Comparison of ENCODE assay signal across 12 mouse cellular contexts in genomic region chr11:120520967-120521540, GRCm38 (mm10). TPM values are rescaled to one million over a fixed set of nuclear protein-coding genes. Genes with fewer than 3 reads are reported as not detected.
DNase-seq lines count a peak whose midpoint lies in the region.
"Had no signal": no experiment of that assay in that cellular context is flagged by ENCODE, and none has a peak within 500 bp of the region (broad histone marks: within the 10 kb centered on the region; RNA-seq: fewer than 3 reads in every experiment).

No protein-coding gene starts in this region.

- no peaks in the 10 kb centered on the region for H3K9me3 ChIP-seq in limb, embryonic 10.5 days (replicated peaks)

- H3K27ac ChIP-seq in limb, embryonic 10.5 days = peak overlapping the region; percentile 66; the same call in 1 of the 2 replicates

- WGBS in limb, embryonic 10.5 days = 82% methylated on average over 5 of the region's 5 CpGs

- H3K36me3 ChIP-seq in limb, embryonic 10.5 days = no peaks in the 10 kb centered on the region

- H3K27me3 ChIP-seq in limb, embryonic 10.5 days (ENCODE audit: low read depth, poor library complexity, severe bottlenecking) = no peaks in the 10 kb centered on the region

- peak; percentile 78 for DNase-seq in adrenal gland, postnatal 10 days
- DNase-seq in c-Kit-positive CD71-positive TER-119-negative erythroid progenitor cells, embryonic 14.5 days (ENCODE audit: low read depth) = peak; percentile 32
- peak; percentile 82 for DNase-seq in gastrocnemius, postnatal 25 days
- DNase-seq in limb, embryonic 10.5 days (ENCODE audit: low spot score) = no peak
- no peak for DNase-seq in embryo, embryonic 11 days
- DNase-seq in right cerebral cortex, adult 2 months (ENCODE audit: low spot score in 2 of 2) = no peak
- DNase-seq in thymus, adult 18-20 months = no peak
- DNase-seq in spleen, adult 12 weeks (ENCODE audit: low spot score) = no peak

- H3K4me1 ChIP-seq in limb, embryonic 10.5 days = peaks cover 19% of the 10 kb centered on the region

- no peak overlapping the region for H3K4me3 ChIP-seq in limb, embryonic 10.5 days

RNA-seq across cellular contexts. Expression of gene Gcgr, which starts 9.4 kb away (rescaled TPM):
- 10 to 100 TPM in 1 of 2 experiments, 1 to 10 TPM in 1; 9.6 to 15.7 TPM for total RNA-seq in adrenal gland, postnatal 10 days (2021)
- under 1 TPM in 1 of 2 experiments, not detected in 1; 0.31 TPM for total RNA-seq in gastrocnemius, postnatal 25 days (2021)
- polyA plus RNA-seq in limb, embryonic 10.5 days (2016; fragmentation: Nextera tagmentation; extraction: Ambion mirVana) = 0.26 and 1.1 TPM in 2 replicates
- total RNA-seq: common myeloid progenitor, adult 5-6 weeks; MEL; monocyte, adult 5-6 weeks had no signal

RNA-seq across cellular contexts. Expression of gene Mcrip1, which starts 28.5 kb away (rescaled TPM):
- total RNA-seq in adrenal gland, postnatal 10 days (2021) = 10 to 100 TPM; 60.0 to 62.2 TPM
- total RNA-seq in gastrocnemius, postnatal 25 days (2021) = 10 to 100 TPM; 21.4 to 23.7 TPM
- 223 and 235 TPM in 2 replicates for polyA plus RNA-seq in limb, embryonic 10.5 days (2016; fragmentation: Nextera tagmentation; extraction: Ambion mirVana)

RNA-seq across cellular contexts. Expression of gene Slc25a10, which starts 29.4 kb away (rescaled TPM):
- total RNA-seq in adrenal gland, postnatal 10 days (2021) = 10 to 100 TPM; 58.5 to 60.9 TPM
- 1 to 10 TPM; 3.2 to 8.7 TPM for total RNA-seq in gastrocnemius, postnatal 25 days (2021)
- 69.0 and 71.8 TPM in 2 replicates for polyA plus RNA-seq in limb, embryonic 10.5 days (2016; fragmentation: Nextera tagmentation; extraction: Ambion mirVana)

RNA-seq across cellular contexts. Expression of gene Ppp1r27, which starts 29.9 kb away (rescaled TPM):
- total RNA-seq in adrenal gland, postnatal 10 days (2021) = 10 to 100 TPM in 1 of 2 experiments, 1 to 10 TPM in 1; 7.1 to 21.8 TPM
- total RNA-seq in gastrocnemius, postnatal 25 days (2021) = 100 to 1,000 TPM in 1 of 2 experiments, 10 to 100 TPM in 1; 92.3 to 377 TPM
- 0.25 and 0.26 TPM in 2 replicates for polyA plus RNA-seq in limb, embryonic 10.5 days (2016; fragmentation: Nextera tagmentation; extraction: Ambion mirVana)
- total RNA-seq: common myeloid progenitor, adult 5-6 weeks; layer of hippocampus, postnatal 36 days; MEL; monocyte, adult 5-6 weeks had no signal

RNA-seq across cellular contexts. Expression of gene Mrpl12, which starts 36.6 kb away (rescaled TPM):
- total RNA-seq in adrenal gland, postnatal 10 days (2021) = 100 to 1,000 TPM; 179 to 189 TPM
- 100 to 1,000 TPM; 156 to 166 TPM for total RNA-seq in gastrocnemius, postnatal 25 days (2021)
- 187 and 250 TPM in 2 replicates for polyA plus RNA-seq in limb, embryonic 10.5 days (2016; fragmentation: Nextera tagmentation; extraction: Ambion mirVana)

Comparison
In these comparisons a context has a peak if more than half of its experiments do, and no peak if none do; other contexts are left out.
1. DNase-seq: peak in adrenal gland, postnatal 10 days (single experiment), c-Kit-positive CD71-positive TER-119-negative erythroid progenitor cells, embryonic 14.5 days (single experiment) and gastrocnemius, postnatal 25 days (single experiment); none in limb, embryonic 10.5 days (single experiment), embryo, embryonic 11 days (single experiment), right cerebral cortex, adult 2 months (0 of 2), thymus, adult 18-20 months (0 of 2) and spleen, adult 12 weeks (single experiment).
2. RNA of gene Gcgr, which starts 9.4 kb away (total RNA-seq): 9.6 to 15.7 TPM in adrenal gland, postnatal 10 days; 0.31 TPM in gastrocnemius, postnatal 25 days; every median in the first group is over 4 times any median in the second.
3. RNA of gene Slc25a10, which starts 29.4 kb away (total RNA-seq): 58.5 to 60.9 TPM in adrenal gland, postnatal 10 days; 3.2 to 8.7 TPM in gastrocnemius, postnatal 25 days; every median in the first group is over 4 times any median in the second.